Mouse (Mus musculus) E14TG2a.4 (cell line): ENCODE data around the gene Cfh.
A peak's percentile ranks its signal among the peaks of the same experiment; 100 is the strongest.
"Not testable (repeated sequence)": the region's sequence is repeated elsewhere in the genome, so short reads cannot be mapped to it uniquely, and the experiment has no call there.

Experiments used
- H3K27me3 ChIP-seq: 2 replicates; pipeline ENCODE4 v1.6.1; 2014; ENCODE audit warnings: low read length, control low read depth; ENCODE audit not compliant: insufficient read depth
- H3K36me3 ChIP-seq: 2 replicates; pipeline ENCODE4 v1.6.1; 2014; ENCODE audit warnings: low read length, control low read depth; ENCODE audit not compliant: insufficient read depth
- H3K4me1 ChIP-seq: replicated peaks from 2 replicates; pipeline ENCODE4 v1.6.1; 2014; ENCODE audit warnings: low read depth, low read length, control low read depth
- H3K4me3 ChIP-seq: replicated peaks from 2 replicates; pipeline ENCODE4 v1.5.1; 2014; ENCODE audit warnings: mild to moderate bottlenecking, low read length
- H3K9me3 ChIP-seq: 2 replicates; pipeline ENCODE4 v1.6.1; 2014; ENCODE audit warnings: low read length, control low read depth
- CTCF ChIP-seq: conservative IDR thresholded peaks from 2 replicates; pipeline ENCODE4 v1.5.1; 2014; ENCODE audit warnings: low read length
- NANOG ChIP-seq: IDR thresholded peaks from 2 replicates; pipeline ENCODE4 v1.6.1; 2014; ENCODE audit warnings: borderline replicate concordance, low read length, mixed read lengths
- POU5F1 ChIP-seq: IDR thresholded peaks from 2 replicates; pipeline ENCODE4 v1.6.1; 2014; ENCODE audit warnings: low read length, borderline replicate concordance

The Cfh gene

DNA sequence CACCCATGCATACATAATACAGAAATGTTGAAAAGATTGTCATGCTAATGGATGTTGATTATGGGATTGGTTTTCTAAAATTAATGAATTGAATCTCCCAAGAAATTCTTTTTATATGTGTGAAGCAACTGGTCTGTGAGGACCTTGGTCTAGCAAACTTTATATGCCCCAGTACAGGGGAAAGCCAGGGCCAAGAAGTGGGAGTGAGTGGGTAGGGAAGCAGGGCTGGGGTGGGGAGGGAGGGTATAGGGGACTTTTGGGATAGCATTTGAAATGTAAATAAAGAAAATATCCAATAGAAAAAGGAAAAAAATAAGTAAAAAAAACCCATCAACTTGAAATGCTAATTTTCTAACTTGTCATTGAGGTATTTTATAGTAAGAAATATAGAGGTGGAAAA lies at the start of gene Cfh:
Cfh (minus strand) TSS at position 101 of the 400 bp plus-strand sequence.
- not testable (repeated sequence) for H3K36me3 ChIP-seq, H3K4me3 ChIP-seq, H3K9me3 ChIP-seq, H3K27me3 ChIP-seq
- peaks cover 20% of the 10 kb centered on the region for H3K4me1 ChIP-seq

DNA sequence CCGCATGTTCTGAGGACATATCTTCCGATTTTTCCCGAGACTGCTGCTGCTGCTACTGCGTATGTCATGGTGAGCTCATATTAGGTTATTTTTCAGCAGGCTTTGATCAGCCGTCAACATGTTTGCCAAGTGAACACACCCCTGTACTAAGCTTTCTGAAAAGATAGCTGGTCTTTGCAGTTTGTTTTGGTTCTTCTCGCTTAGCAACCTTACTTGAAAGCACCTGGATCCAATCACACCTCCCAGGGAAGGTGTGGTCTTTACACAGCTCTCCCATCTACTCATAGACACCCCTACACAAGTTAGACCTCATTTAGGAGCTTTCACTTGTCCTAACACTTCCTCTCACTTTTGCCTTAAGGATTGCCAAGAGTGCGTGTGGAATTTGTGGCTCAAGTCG lies 43.1 kb upstream of the Cfh start:
- H3K4me3 ChIP-seq: no peak overlapping the region
- no peaks in the 10 kb centered on the region for H3K9me3 ChIP-seq
- peaks cover 15% of the 10 kb centered on the region for H3K4me1 ChIP-seq
- no peak for TF ChIP-seq POU5F1
- TF ChIP-seq NANOG: no peak
- TF ChIP-seq CTCF: no peak
- H3K36me3 ChIP-seq: no peaks in the 10 kb centered on the region
- no peaks in the 10 kb centered on the region for H3K27me3 ChIP-seq

- H3K36me3 ChIP-seq: no peaks in the 10 kb centered on the region
- TF ChIP-seq POU5F1 (no peak), NANOG (no peak), CTCF (no peak)
Measured at GRCm38 (mm10) chr1:140225221-140225620, 41.7 kb upstream of the Cfh start.

GRCm38 (mm10) chr1:140205329-140205728 lies 21.8 kb upstream of the Cfh start:
- H3K36me3 ChIP-seq: no peaks in the 10 kb centered on the region
- peaks cover under 1% of the 10 kb centered on the region for H3K9me3 ChIP-seq
- no peak overlapping the region for H3K4me3 ChIP-seq
- H3K27me3 ChIP-seq: no peaks in the 10 kb centered on the region
- no peaks in the 10 kb centered on the region for H3K4me1 ChIP-seq
- TF ChIP-seq NANOG: peak; percentile 86
- no peak for TF ChIP-seq POU5F1
- TF ChIP-seq CTCF: no peak

More at GRCm38 (mm10) chr1:140225221-140225620, 41.7 kb upstream of the Cfh start:
- H3K27me3 ChIP-seq: no peaks in the 10 kb centered on the region
- H3K9me3 ChIP-seq: no peaks in the 10 kb centered on the region
- H3K4me3 ChIP-seq: no peak overlapping the region
- peaks cover 15% of the 10 kb centered on the region for H3K4me1 ChIP-seq

DNA sequence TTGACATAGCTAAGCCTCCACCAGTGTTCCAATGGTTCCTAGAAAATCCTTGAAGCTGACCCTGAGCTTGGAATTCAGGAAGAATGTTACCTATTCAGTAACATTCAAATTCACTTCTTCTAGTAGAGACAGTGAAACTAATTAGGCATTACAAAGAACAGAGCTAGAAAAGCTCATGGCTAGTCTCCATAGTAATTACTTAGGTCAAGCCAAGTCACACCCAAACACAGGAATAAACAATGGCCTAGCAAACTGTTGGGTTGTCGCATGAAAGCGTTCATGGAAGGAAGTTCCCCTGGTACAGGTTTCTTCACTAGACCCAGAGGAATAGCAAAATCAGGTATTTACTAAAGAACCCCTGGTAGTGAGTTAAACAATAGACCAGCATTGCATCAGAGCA lies 4.9 kb upstream of the Cfh start:
- H3K36me3 ChIP-seq, H3K9me3 ChIP-seq, H3K4me3 ChIP-seq, H3K27me3 ChIP-seq: not testable (repeated sequence)
- H3K4me1 ChIP-seq: peaks cover 24% of the 10 kb centered on the region
- peak; percentile 81; the same call in 1 of the 2 replicates for TF ChIP-seq NANOG

DNA sequence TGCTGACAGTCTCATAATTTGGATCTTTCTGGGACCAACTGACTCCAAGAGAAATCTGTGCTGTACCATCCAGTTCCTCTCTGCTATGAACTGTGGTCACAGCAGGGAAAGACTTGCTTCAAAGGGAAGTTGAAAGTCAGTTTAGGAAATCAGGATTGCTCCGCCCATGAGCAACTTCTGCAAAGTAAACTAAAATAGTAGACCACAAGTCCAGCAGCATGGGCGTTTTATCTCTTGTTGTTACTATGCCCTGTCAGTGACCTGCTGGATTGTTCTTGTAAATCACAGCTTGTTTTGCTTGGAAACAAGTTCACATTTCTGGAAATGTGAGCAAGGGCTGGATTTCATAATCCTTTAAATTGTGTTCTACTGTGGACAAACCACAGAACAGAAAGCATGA lies 356 bp downstream of the Cfh start:
- no peak overlapping the region for H3K4me3 ChIP-seq
- peaks cover 19% of the 10 kb centered on the region for H3K4me1 ChIP-seq
- H3K9me3 ChIP-seq: no peaks in the 10 kb centered on the region
- H3K36me3 ChIP-seq: no peaks in the 10 kb centered on the region
- H3K27me3 ChIP-seq: no peaks in the 10 kb centered on the region
- no peak for TF ChIP-seq POU5F1
- TF ChIP-seq CTCF: no peak
- no peak for TF ChIP-seq NANOG

DNA sequence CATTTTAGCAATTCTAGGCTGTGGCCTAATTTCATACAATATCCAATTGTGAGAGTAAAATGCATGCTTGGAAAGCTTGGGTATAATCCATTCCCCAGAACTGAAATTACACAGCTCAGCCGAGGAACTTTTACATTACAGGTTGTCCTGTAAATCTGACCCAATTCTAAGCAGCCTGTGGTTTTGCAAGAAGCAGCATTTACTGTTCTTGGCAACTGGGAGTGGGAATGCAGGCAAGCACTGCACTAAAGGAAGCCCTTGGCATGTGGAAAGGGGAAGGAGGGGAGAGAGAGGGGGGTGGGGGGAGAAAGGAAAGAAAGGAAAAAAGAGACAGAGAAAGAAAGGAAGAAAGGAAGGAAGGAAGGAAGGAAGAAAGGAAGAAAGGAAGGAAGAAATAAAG lies 3.4 kb downstream of the Cfh start:
- Histone ChIP-seq H3K4me1 (peaks cover 9% of the 10 kb centered on the region), H3K36me3 (no peaks in the 10 kb centered on the region), H3K9me3 (no peaks in the 10 kb centered on the region), H3K4me3 (no peak overlapping the region), H3K27me3 (no peaks in the 10 kb centered on the region)
- TF ChIP-seq CTCF (no peak), NANOG (no peak), POU5F1 (no peak)

GRCm38 (mm10) chr1:140175442-140175841 lies 8.1 kb downstream of the Cfh start:
- Histone ChIP-seq H3K4me3 (no peak overlapping the region), H3K4me1 (no peaks in the 10 kb centered on the region), H3K36me3 (no peaks in the 10 kb centered on the region), H3K27me3 (no peaks in the 10 kb centered on the region), H3K9me3 (no peaks in the 10 kb centered on the region)
- TF ChIP-seq NANOG: no peak
- no peak for TF ChIP-seq POU5F1
- TF ChIP-seq CTCF: no peak

GRCm38 (mm10) chr1:140171581-140172154 lies 11.9 kb downstream of the Cfh start:
- no peak overlapping the region for H3K4me3 ChIP-seq
- H3K9me3 ChIP-seq: no peaks in the 10 kb centered on the region
- TF ChIP-seq CTCF (peak; percentile 35), NANOG (no peak), POU5F1 (no peak)
- H3K36me3 ChIP-seq: no peaks in the 10 kb centered on the region
- H3K4me1 ChIP-seq: no peaks in the 10 kb centered on the region
- no peaks in the 10 kb centered on the region for H3K27me3 ChIP-seq

GRCm38 (mm10) chr1:140158970-140159369 lies 24.6 kb downstream of the Cfh start:
- no peak for TF ChIP-seq POU5F1
- TF ChIP-seq NANOG: no peak
- no peak for TF ChIP-seq CTCF
- no peaks in the 10 kb centered on the region for H3K36me3 ChIP-seq
- no peak overlapping the region for H3K4me3 ChIP-seq
- no peaks in the 10 kb centered on the region for H3K9me3 ChIP-seq
- no peaks in the 10 kb centered on the region for H3K27me3 ChIP-seq
- no peaks in the 10 kb centered on the region for H3K4me1 ChIP-seq
